Mouse (Mus musculus): ENCODE results near the gene Vasp. TPM values are rescaled to one million over a fixed set of nuclear protein-coding genes. Genes with fewer than 3 reads are reported as not detected.

Vasp gene
- polyA plus RNA-seq, 1 experiment from 2014 or later, result 106 TPM

DNA sequence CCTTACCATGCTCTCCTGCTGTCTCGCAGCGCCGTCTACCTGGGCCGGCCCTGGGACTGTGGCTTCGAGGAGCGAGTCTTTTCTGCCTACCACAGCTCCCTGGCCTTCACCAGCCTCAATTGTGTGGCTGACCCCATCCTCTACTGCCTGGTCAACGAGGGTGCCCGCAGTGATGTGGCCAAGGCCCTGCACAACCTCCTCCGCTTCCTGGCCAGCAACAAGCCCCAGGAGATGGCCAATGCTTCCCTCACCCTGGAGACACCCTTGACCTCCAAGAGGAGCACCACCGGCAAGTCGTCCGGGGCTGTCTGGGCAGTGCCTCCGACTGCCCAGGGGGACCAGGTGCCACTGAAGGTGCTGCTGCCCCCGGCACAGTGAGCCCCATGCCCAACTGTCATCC is 48.7 kb downstream of the Vasp start:
- no peak for ATAC-seq
- H3K9me3 ChIP-seq (ENCODE audit: control insufficient read depth, low read length), result no peaks in the 10 kb centered on the region
- no peak overlapping the region for H3K27ac ChIP-seq (ENCODE audit: low read length)
- H3K4me3 ChIP-seq (ENCODE audit: low read length), result no peak overlapping the region
- H3K36me3 ChIP-seq (ENCODE audit: control insufficient read depth, insufficient read depth, low read length), result no peaks in the 10 kb centered on the region
- WGBS, result 88% methylated on average over 14 of the region's 14 CpGs
- H3K9ac ChIP-seq (ENCODE audit: low read depth, low read length), result no peak overlapping the region
- no peaks in the 10 kb centered on the region for H3K27me3 ChIP-seq (replicated peaks; ENCODE audit: control insufficient read depth, insufficient read depth, low read length)
- peaks cover 12% of the 10 kb centered on the region for H3K4me1 ChIP-seq (ENCODE audit: control insufficient read depth, insufficient read depth, low read length)
- no peak overlapping the region for H3K4me2 ChIP-seq (ENCODE audit: low read depth, low read length)

DNA sequence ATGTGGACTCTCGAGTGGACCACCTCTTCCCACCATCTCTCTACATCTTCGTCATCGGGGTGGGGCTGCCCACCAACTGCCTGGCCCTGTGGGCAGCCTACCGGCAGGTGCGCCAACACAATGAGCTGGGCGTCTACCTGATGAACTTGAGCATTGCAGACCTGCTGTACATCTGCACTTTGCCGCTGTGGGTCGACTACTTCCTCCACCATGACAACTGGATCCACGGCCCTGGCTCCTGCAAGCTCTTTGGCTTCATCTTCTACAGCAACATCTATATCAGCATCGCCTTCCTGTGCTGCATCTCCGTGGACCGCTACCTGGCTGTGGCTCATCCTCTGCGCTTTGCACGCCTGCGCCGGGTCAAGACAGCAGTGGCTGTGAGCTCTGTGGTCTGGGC is 49.4 kb downstream of the Vasp start:
- 92% methylated on average over 16 of the region's 16 CpGs for WGBS
- ATAC-seq, result no peak

DNA sequence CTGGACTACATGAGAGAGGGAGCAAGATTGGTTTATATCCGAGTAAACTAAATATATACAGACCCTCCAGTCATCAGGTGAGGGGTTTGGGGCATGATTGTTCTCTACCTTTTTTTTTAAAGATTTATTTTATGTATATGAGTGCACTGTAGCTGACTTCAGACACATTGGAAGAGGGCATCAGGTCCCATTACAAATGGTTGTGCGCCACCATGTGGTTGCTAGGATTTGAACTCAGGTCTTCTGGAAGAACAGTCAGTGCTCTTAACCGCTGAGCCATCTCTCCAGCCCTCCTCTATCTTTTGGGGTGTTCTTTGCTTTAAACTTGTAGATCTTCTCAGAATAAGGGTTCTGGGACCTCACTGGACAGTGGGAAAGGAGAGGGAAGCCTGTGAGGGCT is 51.6 kb downstream of the Vasp start:
- Histone ChIP-seq H3K9me3 (ENCODE audit: control insufficient read depth, low read length) (no peaks in the 10 kb centered on the region), H3K9ac (ENCODE audit: low read depth, low read length) (no peak overlapping the region), H3K4me1 (ENCODE audit: control insufficient read depth, insufficient read depth, low read length) (no peaks in the 10 kb centered on the region), H3K27me3 (replicated peaks; ENCODE audit: control insufficient read depth, insufficient read depth, low read length) (no peaks in the 10 kb centered on the region), H3K36me3 (ENCODE audit: control insufficient read depth, insufficient read depth, low read length) (no peaks in the 10 kb centered on the region), H3K27ac (ENCODE audit: low read length) (no peak overlapping the region), H3K4me3 (ENCODE audit: low read length) (no peak overlapping the region), H3K4me2 (ENCODE audit: low read depth, low read length) (no peak overlapping the region)
- 62% methylated on average over 3 of the region's 3 CpGs for WGBS
- no peak for ATAC-seq

More for the DNA sequence above, 49.4 kb downstream of the Vasp start:
- H3K27ac ChIP-seq (ENCODE audit: low read length), result no peak overlapping the region
- no peak overlapping the region for H3K9ac ChIP-seq (ENCODE audit: low read depth, low read length)
- no peaks in the 10 kb centered on the region for H3K9me3 ChIP-seq (ENCODE audit: control insufficient read depth, low read length)
- no peaks in the 10 kb centered on the region for H3K36me3 ChIP-seq (ENCODE audit: control insufficient read depth, insufficient read depth, low read length)
- H3K27me3 ChIP-seq (replicated peaks; ENCODE audit: control insufficient read depth, insufficient read depth, low read length), result no peaks in the 10 kb centered on the region
- no peak overlapping the region for H3K4me2 ChIP-seq (ENCODE audit: low read depth, low read length)
- no peak overlapping the region for H3K4me3 ChIP-seq (ENCODE audit: low read length)
- H3K4me1 ChIP-seq (ENCODE audit: control insufficient read depth, insufficient read depth, low read length), result peaks cover 12% of the 10 kb centered on the region

DNA sequence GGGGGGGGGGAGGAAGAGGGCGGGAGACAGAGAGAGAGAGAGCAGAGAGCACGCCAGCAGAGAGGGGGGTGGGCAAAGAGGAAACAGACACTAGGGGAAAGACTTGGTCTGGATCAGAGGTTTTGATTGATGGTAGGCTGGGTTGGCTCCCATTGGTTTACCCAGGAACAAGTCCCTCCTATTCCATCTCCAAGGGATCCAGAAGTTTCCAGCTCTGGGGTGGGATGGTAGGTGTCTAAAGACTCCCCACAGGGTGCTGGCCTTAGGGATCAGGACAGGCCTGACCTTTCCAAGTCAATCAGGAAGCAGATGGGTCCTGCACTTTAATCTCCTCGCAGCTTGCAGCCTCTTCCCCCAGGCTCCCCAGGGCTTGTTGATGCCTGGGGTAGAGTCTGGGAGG is 53.7 kb downstream of the Vasp start:
- H3K4me1 ChIP-seq (ENCODE audit: control insufficient read depth, insufficient read depth, low read length), result no peaks in the 10 kb centered on the region
- ATAC-seq, result no peak
- H3K9me3 ChIP-seq (ENCODE audit: control insufficient read depth, low read length), result no peaks in the 10 kb centered on the region
- no peak overlapping the region for H3K4me3 ChIP-seq (ENCODE audit: low read length)
- no peak overlapping the region for H3K27ac ChIP-seq (ENCODE audit: low read length)
- no peaks in the 10 kb centered on the region for H3K36me3 ChIP-seq (ENCODE audit: control insufficient read depth, insufficient read depth, low read length)
- WGBS, result 11% methylated on average over 2 of the region's 3 CpGs
- peaks cover 2% of the 10 kb centered on the region; the same call in 1 of the 2 replicates for H3K27me3 ChIP-seq (replicated peaks; ENCODE audit: control insufficient read depth, insufficient read depth, low read length)
- H3K9ac ChIP-seq (ENCODE audit: low read depth, low read length), result no peak overlapping the region
- H3K4me2 ChIP-seq (ENCODE audit: low read depth, low read length), result no peak overlapping the region

DNA sequence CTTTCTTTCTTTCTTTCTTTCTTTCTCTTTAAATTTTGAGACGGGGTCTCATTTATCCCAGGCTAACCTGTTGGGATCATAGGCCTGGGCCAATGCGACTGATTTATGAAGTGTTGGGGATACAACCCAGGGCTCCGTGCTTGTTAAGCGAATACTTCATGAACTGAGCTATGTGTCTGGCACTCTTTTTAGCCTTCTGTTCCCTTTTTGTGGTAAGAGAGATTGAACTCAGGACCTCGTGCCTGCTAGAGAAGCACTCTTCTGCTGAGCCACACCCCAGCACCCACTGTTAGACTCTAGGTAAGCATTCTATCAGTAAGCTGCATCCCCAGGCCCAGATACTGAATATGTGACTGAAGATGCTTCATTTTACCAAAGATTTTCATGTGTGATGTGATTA is 54.1 kb downstream of the Vasp start:
- Histone ChIP-seq H3K4me2 (ENCODE audit: low read depth, low read length) (no peak overlapping the region), H3K9ac (ENCODE audit: low read depth, low read length) (no peak overlapping the region), H3K27ac (ENCODE audit: low read length) (no peak overlapping the region), H3K36me3 (ENCODE audit: control insufficient read depth, insufficient read depth, low read length) (no peaks in the 10 kb centered on the region), H3K27me3 (replicated peaks; ENCODE audit: control insufficient read depth, insufficient read depth, low read length) (peaks cover 3% of the 10 kb centered on the region; the same call in 1 of the 2 replicates), H3K4me3 (ENCODE audit: low read length) (no peak overlapping the region), H3K9me3 (ENCODE audit: control insufficient read depth, low read length) (no peaks in the 10 kb centered on the region), H3K4me1 (ENCODE audit: control insufficient read depth, insufficient read depth, low read length) (no peaks in the 10 kb centered on the region)
- WGBS, result 52% methylated on average over 5 of the region's 5 CpGs
- no peak for ATAC-seq

DNA sequence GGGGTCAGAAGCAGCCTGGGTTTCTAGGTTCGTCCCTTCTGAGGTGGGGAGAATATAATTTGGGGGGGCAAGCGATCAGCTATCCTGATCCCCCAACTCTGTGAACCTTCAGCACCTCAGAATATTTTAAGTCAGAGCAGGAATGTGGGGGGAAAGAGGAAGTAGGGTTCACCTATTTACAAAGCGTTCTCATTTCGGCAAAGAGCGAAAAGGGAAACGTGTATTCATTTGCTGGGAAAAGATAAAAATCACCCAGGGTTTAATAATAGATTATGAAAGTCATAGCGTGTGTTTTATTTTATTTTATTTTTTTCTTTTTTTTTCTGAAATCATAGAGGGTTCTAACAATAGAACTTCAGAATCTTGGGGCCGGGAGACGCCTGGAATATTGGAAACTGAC is 56.7 kb downstream of the Vasp start:
- no peak overlapping the region for H3K9ac ChIP-seq (ENCODE audit: low read depth, low read length)
- H3K36me3 ChIP-seq (ENCODE audit: control insufficient read depth, insufficient read depth, low read length), result no peaks in the 10 kb centered on the region
- WGBS, result 67% methylated on average over 9 of the region's 9 CpGs
- ATAC-seq, result no peak
- no peak overlapping the region for H3K27ac ChIP-seq (ENCODE audit: low read length)
- no peak overlapping the region for H3K4me2 ChIP-seq (ENCODE audit: low read depth, low read length)
- H3K4me3 ChIP-seq (ENCODE audit: low read length), result no peak overlapping the region
- 0 out of 2 replicates have a peak, but pooled peaks cover 3% of the 10 kb centered on the region for H3K4me1 ChIP-seq (ENCODE audit: control insufficient read depth, insufficient read depth, low read length)
- H3K9me3 ChIP-seq (ENCODE audit: control insufficient read depth, low read length), result peaks cover 2% of the 10 kb centered on the region; the same call in 1 of the 2 replicates
- peaks cover 3% of the 10 kb centered on the region; the same call in 1 of the 2 replicates for H3K27me3 ChIP-seq (replicated peaks; ENCODE audit: control insufficient read depth, insufficient read depth, low read length)

DNA sequence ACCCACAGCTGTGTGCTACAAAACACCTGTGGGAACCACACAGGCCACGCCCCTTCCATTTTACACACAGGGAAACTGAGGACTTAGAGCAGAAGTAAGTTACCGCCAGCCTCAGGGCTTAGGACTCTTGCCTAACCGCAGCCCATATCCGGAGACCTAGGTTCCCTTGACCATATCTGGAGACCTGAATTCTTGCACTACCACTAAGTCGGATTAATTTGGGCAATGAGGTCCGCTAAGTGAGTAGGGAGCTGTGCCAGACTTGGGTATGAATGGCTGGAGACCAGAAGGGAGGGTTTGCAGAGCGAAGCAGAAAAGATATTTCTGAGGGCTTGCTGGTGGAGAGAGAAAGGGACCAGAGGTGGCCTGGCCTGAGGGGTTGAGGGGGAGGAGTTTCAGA is 57.2 kb downstream of the Vasp start:
- H3K4me1 ChIP-seq (ENCODE audit: control insufficient read depth, insufficient read depth, low read length), result 0 out of 2 replicates have a peak, but pooled peaks cover 3% of the 10 kb centered on the region
- H3K27me3 ChIP-seq (replicated peaks; ENCODE audit: control insufficient read depth, insufficient read depth, low read length), result peaks cover 3% of the 10 kb centered on the region; the same call in 1 of the 2 replicates
- 74% methylated on average over 7 of the region's 7 CpGs for whole genome bisulfite sequencing
- ATAC-seq, result no peak
- H3K27ac ChIP-seq (ENCODE audit: low read length), result no peak overlapping the region
- no peak overlapping the region for H3K4me2 ChIP-seq (ENCODE audit: low read depth, low read length)
- no peaks in the 10 kb centered on the region for H3K36me3 ChIP-seq (ENCODE audit: control insufficient read depth, insufficient read depth, low read length)
- H3K9ac ChIP-seq (ENCODE audit: low read depth, low read length), result no peak overlapping the region
- no peak overlapping the region for H3K4me3 ChIP-seq (ENCODE audit: low read length)
- H3K9me3 ChIP-seq (ENCODE audit: control insufficient read depth, low read length), result peaks cover 3% of the 10 kb centered on the region; the same call in 1 of the 2 replicates

DNA sequence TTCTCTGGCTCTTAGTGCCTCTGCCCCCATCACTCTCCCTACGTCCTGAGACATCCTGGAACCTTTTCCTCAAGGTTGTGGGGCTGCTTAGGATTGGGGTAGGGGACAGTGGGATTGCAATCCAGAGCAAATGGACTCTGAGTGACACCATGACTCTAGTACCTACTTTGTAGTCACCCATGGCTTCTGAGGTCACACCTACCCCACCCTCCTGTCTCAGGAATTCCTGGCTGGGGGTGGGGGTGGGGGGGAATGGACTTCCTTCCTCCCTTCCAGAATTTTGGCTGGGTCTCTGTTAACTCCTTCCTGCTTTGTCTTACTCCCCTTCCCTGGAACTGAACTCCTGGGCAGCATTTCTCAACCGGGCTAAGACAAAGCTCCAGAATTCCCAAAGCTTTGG is 58.2 kb downstream of the Vasp start:
- no peak overlapping the region for H3K9ac ChIP-seq (ENCODE audit: low read depth, low read length)
- H3K4me2 ChIP-seq (ENCODE audit: low read depth, low read length), result 0 out of 2 replicates have a peak overlapping the region, but pooled peaks have one; percentile 86
- H3K27me3 ChIP-seq (replicated peaks; ENCODE audit: control insufficient read depth, insufficient read depth, low read length), result peaks cover 3% of the 10 kb centered on the region; the same call in 1 of the 2 replicates
- no peak overlapping the region for H3K4me3 ChIP-seq (ENCODE audit: low read length)
- no peaks in the 10 kb centered on the region for H3K36me3 ChIP-seq (ENCODE audit: control insufficient read depth, insufficient read depth, low read length)
- WGBS, result 54% methylated on average over 2 of the region's 2 CpGs
- peaks cover 4% of the 10 kb centered on the region; the same call in 1 of the 2 replicates for H3K4me1 ChIP-seq (ENCODE audit: control insufficient read depth, insufficient read depth, low read length)
- no peak for ATAC-seq
- H3K27ac ChIP-seq (ENCODE audit: low read length), result no peak overlapping the region
- H3K9me3 ChIP-seq (ENCODE audit: control insufficient read depth, low read length), result peaks cover 3% of the 10 kb centered on the region; the same call in 1 of the 2 replicates

DNA sequence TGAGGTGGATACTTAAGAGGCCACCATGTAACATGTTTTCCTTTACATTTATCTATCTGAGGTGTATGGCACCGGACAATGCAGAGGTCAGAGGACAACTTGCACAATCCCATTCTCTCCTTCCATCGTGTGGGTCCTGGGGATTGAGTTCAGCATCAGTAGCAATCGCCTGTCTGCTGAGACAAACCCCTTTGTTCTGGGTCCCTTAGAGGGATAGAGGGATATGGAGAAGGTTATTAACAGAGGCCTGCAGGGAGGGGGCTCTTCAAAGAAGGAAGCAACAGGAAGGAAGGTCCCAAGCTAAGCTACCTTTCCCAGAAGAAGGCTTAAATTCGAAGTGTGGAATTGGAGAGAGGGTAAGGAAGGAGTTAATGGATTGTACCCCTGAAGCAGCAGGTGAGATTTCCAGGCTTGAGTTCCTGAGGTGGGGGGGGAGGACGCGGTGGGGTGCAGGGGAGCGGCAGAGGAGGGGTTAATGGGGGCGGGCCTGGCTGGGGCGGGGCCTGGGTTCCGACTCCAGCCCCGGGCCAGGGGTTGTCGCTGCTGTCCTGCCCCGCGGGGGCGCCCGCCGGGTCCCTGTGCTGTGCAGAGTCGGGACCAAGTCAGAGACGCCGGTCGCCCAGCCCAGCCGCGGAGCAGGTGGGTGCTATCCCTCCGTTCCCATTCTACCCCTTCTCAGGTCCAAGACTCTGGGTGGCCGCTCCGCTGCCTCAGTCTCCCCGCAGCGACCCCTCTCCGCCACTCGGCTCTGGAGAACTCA is 59.4 kb downstream of the Vasp start, which contains the start of gene Gpr4:
TSS of gene Gpr4 (plus strand) at position 543 of the 760 bp plus-strand sequence.
- peaks cover 3% of the 10 kb centered on the region; the same call in 1 of the 2 replicates for H3K9me3 ChIP-seq (ENCODE audit: control insufficient read depth, low read length)
- H3K27me3 ChIP-seq (replicated peaks; ENCODE audit: control insufficient read depth, insufficient read depth, low read length), result peaks cover 3% of the 10 kb centered on the region; the same call in 1 of the 2 replicates
- peak within 1 kb of the TSS; percentile 57 for H3K4me3 ChIP-seq (ENCODE audit: low read length)
- peak within 1 kb of the TSS; percentile 65 for H3K9ac ChIP-seq (ENCODE audit: low read depth, low read length)
- peaks cover 10% of the 10 kb centered on the region; the same call in 1 of the 2 replicates for H3K4me1 ChIP-seq (ENCODE audit: control insufficient read depth, insufficient read depth, low read length)
- H3K27ac ChIP-seq (ENCODE audit: low read length), result no peak within 1 kb of the TSS
- peak; percentile 61 for ATAC-seq
- peak within 1 kb of the TSS; percentile 86 for H3K4me2 ChIP-seq (ENCODE audit: low read depth, low read length)
- no peaks in the 10 kb centered on the region for H3K36me3 ChIP-seq (ENCODE audit: control insufficient read depth, insufficient read depth, low read length)
- WGBS, result 2% methylated on average over 30 of the region's 30 CpGs
